Comparison of ENCODE assay signal across 23 mouse cellular contexts in the genomic region with DNA sequence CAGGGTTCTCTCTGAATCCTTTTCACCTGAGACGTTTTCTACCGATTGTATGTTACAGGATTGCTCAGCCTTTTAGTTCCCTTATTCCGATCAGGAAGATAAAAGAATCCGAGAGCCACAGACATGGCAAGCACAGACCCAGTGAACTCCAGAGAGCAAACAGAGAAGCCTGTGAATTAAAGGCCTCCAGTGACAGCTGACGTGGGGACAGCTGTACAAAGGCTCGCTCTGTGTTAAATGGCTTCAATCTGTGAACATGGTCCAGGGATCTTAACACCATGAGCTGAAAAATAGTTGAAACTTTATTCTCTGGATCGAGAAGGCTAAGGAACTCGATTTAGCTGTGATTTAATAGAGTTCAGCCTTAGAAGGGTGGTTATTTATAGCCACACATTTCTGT.
DNase-seq lines count a peak whose midpoint lies in the region; ATAC-seq and TF ChIP-seq lines count a peak whose summit lies in the region.
"Had no signal": no experiment of that assay in that cellular context is flagged by ENCODE, and none has a peak within 500 bp of the region (broad histone marks: within the 10 kb centered on the region; RNA-seq: fewer than 3 reads in every experiment).

No protein-coding gene starts in this region.

- H3K27ac ChIP-seq in embryonic facial prominence, embryonic 10.5 days (replicated peaks): no peak overlapping the region
- no peak overlapping the region for H3K27ac ChIP-seq in limb, embryonic 14.5 days (replicated peaks; ENCODE audit: low read depth, low read length)
- H3K27ac ChIP-seq: gastrocnemius, adult 2 months; heart, embryonic 10.5 days; hindbrain, embryonic 13.5 days had no signal

- no peak overlapping the region for H3K4me2 ChIP-seq in limb, embryonic 14.5 days (replicated peaks; ENCODE audit: low read depth, low read length, severe bottlenecking)
- H3K4me2 ChIP-seq: hindbrain, embryonic 13.5 days had no signal

- 0 out of 2 replicates have a peak, but pooled peaks cover 4% of the 10 kb centered on the region for H3K4me1 ChIP-seq in embryonic facial prominence, embryonic 10.5 days
- H3K4me1 ChIP-seq in limb, embryonic 14.5 days (ENCODE audit: control insufficient read depth, insufficient read depth, low read length): no peaks in the 10 kb centered on the region
- H3K4me1 ChIP-seq: heart, embryonic 10.5 days had no signal

- no peaks in the 10 kb centered on the region for H3K36me3 ChIP-seq in embryonic facial prominence, embryonic 10.5 days (replicated peaks)
- H3K36me3 ChIP-seq in limb, embryonic 14.5 days (ENCODE audit: control insufficient read depth, insufficient read depth, low read length): no peaks in the 10 kb centered on the region
- H3K36me3 ChIP-seq: G1E; heart, embryonic 10.5 days; hindbrain, embryonic 13.5 days had no signal

- 66% methylated on average over 8 of the region's 8 CpGs for WGBS in embryonic facial prominence, embryonic 10.5 days
- WGBS in limb, embryonic 14.5 days: 63% methylated on average over 8 of the region's 8 CpGs

- DNase-seq in frontal cortex, adult 2 months (ENCODE audit: extremely low spot score in 1 of 2, low spot score in 1 of 2): no peak
- DNase-seq in layer of hippocampus, adult 9-11 months: peak; percentile 8
- no peak for DNase-seq in layer of hippocampus, postnatal 25 days (ENCODE audit: extremely low spot score in 1 of 2, low spot score in 1 of 2)
- peak; percentile 7 for DNase-seq in embryonic facial prominence, embryonic 10.5 days (ENCODE audit: low spot score)
- DNase-seq in limb, embryonic 14.5 days (ENCODE audit: low spot score): peak; percentile 22
- DNase-seq in thymus, adult 18-20 months: no peak
- DNase-seq in adrenal gland, postnatal 4 days (ENCODE audit: low spot score in 2 of 2): no peak
- DNase-seq: adrenal gland, adult 8-10 months; adrenal gland, postnatal 36 days; B cell, adult 2 months; cerebellum, adult 18-20 months; cerebellum, adult 9-11 months; cerebellum, postnatal 36 days; gastrocnemius, adult 2 months; gastrocnemius, postnatal 36 days; heart, adult 18-20 months; heart, postnatal 10 days had no signal

- peak; percentile 50; the same call in 1 of the 2 replicates for ATAC-seq in frontal cortex, adult (ENCODE audit: low TSS enrichment)
- no peak; the same call in 1 of the 2 replicates for ATAC-seq in limb, embryonic 14.5 days (ENCODE audit: low FRiP score, low read depth)
- ATAC-seq: CD4-positive, CD25-positive, alpha-beta regulatory T cell, adult 4 months; forebrain, embryonic 16.5 days had no signal

- no peak overlapping the region for H3K4me3 ChIP-seq in embryonic facial prominence, embryonic 10.5 days
- no peak overlapping the region for H3K4me3 ChIP-seq in limb, embryonic 14.5 days (replicated peaks; ENCODE audit: low read length)
- H3K4me3 ChIP-seq: gastrocnemius, adult 2 months; heart, embryonic 10.5 days; hindbrain, embryonic 13.5 days had no signal

- H3K9ac ChIP-seq in limb, embryonic 14.5 days (ENCODE audit: low read depth, low read length, severe bottlenecking): no peak overlapping the region
- H3K9ac ChIP-seq: hindbrain, embryonic 13.5 days had no signal

- no peaks in the 10 kb centered on the region for H3K27me3 ChIP-seq in embryonic facial prominence, embryonic 10.5 days (replicated peaks; ENCODE audit: low read depth, poor library complexity, severe bottlenecking)
- H3K27me3 ChIP-seq in limb, embryonic 14.5 days (ENCODE audit: control insufficient read depth, insufficient read depth, low read length): no peaks in the 10 kb centered on the region
- H3K27me3 ChIP-seq: hindbrain, embryonic 13.5 days had no signal

- TF ChIP-seq POLR2A in limb, embryonic 14.5 days (IDR thresholded peaks at IDR 0.05; ENCODE audit: borderline replicate concordance, extremely low read depth, insufficient read depth, insufficient read length): no peak

- no peaks in the 10 kb centered on the region for H3K9me3 ChIP-seq in embryonic facial prominence, embryonic 10.5 days
- H3K9me3 ChIP-seq in limb, embryonic 14.5 days (ENCODE audit: control insufficient read depth, low read length): no peaks in the 10 kb centered on the region
- H3K9me3 ChIP-seq: G1E; heart, embryonic 10.5 days; hindbrain, embryonic 13.5 days had no signal

Comparison
In these comparisons a context has a peak if more than half of its experiments do, and no peak if none do; other contexts are left out.
1. DNase-seq: peak in layer of hippocampus, adult 9-11 months (single experiment), embryonic facial prominence, embryonic 10.5 days (single experiment) and limb, embryonic 14.5 days (single experiment); none in frontal cortex, adult 2 months (0 of 2), layer of hippocampus, postnatal 25 days (0 of 2), thymus, adult 18-20 months (0 of 2) and adrenal gland, postnatal 4 days (0 of 2).